Mouse (Mus musculus) heart, postnatal 0 days (tissue): Measurements from ENCODE around the gene Abca13. TPM values are rescaled to one million over a fixed set of nuclear protein-coding genes. Genes with fewer than 3 reads are reported as not detected.
"Not testable (repeated sequence)": the region's sequence is repeated elsewhere in the genome, so short reads cannot be mapped to it uniquely, and the experiment has no call there.

Experiments
- ATAC-seq: fragments of 200-750 bp; cut with Nextera tagmentation; 2 replicates; pipeline ENCODE4 v1.8.0; 2017; ENCODE audit warnings: low read depth, moderate number of reproducible peaks, moderate library complexity; ENCODE audit not compliant: insufficient read depth
- DNase-seq: peaks from one replicate; pipeline ENCODE4 v3.0.0-alpha.2; 2016; ENCODE audit warnings: low spot score
- H3K27ac ChIP-seq: fragments of 300-500 bp; sonication (generic); 2 replicates; pipeline ENCODE4 v1.5.1; 2014; ENCODE audit warnings: low read depth, mild to moderate bottlenecking
- H3K27me3 ChIP-seq: fragments of 300-500 bp; sonication (generic); 2 replicates; pipeline ENCODE4 v1.6.1; 2014; ENCODE audit warnings: low read length, mixed read lengths; ENCODE audit not compliant: control insufficient read depth, insufficient read depth
- H3K36me3 ChIP-seq: fragments of 300-500 bp; sonication (generic); replicated peaks from 2 replicates; pipeline ENCODE4 v1.6.1; 2014; ENCODE audit warnings: low read length, mixed read lengths; ENCODE audit not compliant: control insufficient read depth, insufficient read depth
- H3K4me1 ChIP-seq: fragments of 300-500 bp; sonication (generic); 2 replicates; pipeline ENCODE4 v1.6.1; 2014; ENCODE audit warnings: antibody characterized with exemption; ENCODE audit not compliant: control insufficient read depth, insufficient read depth
- H3K4me2 ChIP-seq: fragments of 300-500 bp; sonication (generic); 2 replicates; pipeline ENCODE4 v1.6.1; 2014; ENCODE audit warnings: low read depth, mild to moderate bottlenecking, low read length, moderate library complexity
- H3K4me3 ChIP-seq: fragments of 300-500 bp; sonication (generic); 2 replicates; pipeline ENCODE4 v1.5.1; 2014; ENCODE audit warnings: low read depth, low read length
- H3K9ac ChIP-seq: fragments of 300-500 bp; sonication (generic); replicated peaks from 2 replicates; pipeline ENCODE4 v1.6.1; 2014; ENCODE audit warnings: low read depth, low read length, mixed read lengths
- H3K9me3 ChIP-seq: fragments of 300-500 bp; sonication (generic); replicated peaks from 2 replicates; pipeline ENCODE4 v1.6.1; 2016; ENCODE audit warnings: low read length; ENCODE audit not compliant: control insufficient read depth
- CTCF ChIP-seq: IDR thresholded peaks from 2 replicates; pipeline ENCODE4 v1.5.1; 2016; ENCODE audit warnings: antibody characterized with exemption, control low read depth, low read depth
- EP300 ChIP-seq: IDR thresholded peaks from 2 replicates; pipeline ENCODE4 v1.6.1; 2016; ENCODE audit warnings: antibody characterized with exemption, low read depth
- WGBS: fragments of 180-500 bp; shearing (Covaris S2); extraction: QIAGEN DNeasy Blood & Tissue Kit; methylation state at CpG from one replicate; pipeline ENCODE4 v1.1.7; 2014; 5-methylcytosine and 5-hydroxymethylcytosine counted together
- polyA plus RNA-seq: library from polyadenylated mRNA; unstranded; fragments of >200 nt; fragmentation: Nextera tagmentation; extraction: Ambion mirVana; gene quantifications from 2 replicates; pipeline ENCODE4 v1.2.1, GENCODE M21; 2015
- total RNA-seq: library from RNA; depleted of rRNA; stranded (reverse); fragments of >200 nt; gene quantifications from 2 replicates; pipeline ENCODE4 v1.2.3, GENCODE M21; 2014; ENCODE audit warnings: low replicate concordance; rRNA removed

Gene Abca13
- under 0.01 and 0.04 TPM in 2 replicates for total RNA-seq
- under 0.01 TPM in 2 replicates for polyA plus RNA-seq

DNA sequence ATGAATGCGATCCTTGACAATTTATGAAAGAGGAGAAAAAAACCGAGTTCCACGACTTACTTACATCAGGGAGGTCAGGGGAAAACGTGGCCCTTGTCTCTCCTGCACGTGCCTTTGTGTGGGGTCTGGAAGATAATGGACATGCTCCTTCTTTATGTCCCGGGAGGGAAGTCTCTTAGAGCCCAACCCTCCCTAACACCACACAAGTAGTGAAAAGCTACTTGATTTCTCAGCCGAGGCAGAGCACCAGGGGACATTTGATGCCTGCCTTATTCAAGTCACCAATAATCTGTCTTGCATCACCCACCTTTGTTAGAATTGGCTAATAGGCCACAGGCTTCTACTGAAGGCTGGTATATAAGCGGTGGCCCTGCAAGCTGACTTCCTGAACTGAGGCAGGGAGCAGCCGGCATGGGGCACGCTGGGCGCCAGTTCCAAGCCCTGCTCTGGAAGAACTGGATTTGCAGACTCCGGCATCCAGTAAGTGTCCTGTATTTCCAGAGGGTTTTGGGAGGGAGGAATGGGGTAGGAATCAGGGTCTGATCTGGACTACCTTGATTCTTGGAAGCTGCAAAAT is at the start of gene Abca13:
Gene Abca13, plus strand, starts transcription at position 388 of the 577 bp plus-strand sequence.
- H3K27ac ChIP-seq, result no peak within 1 kb of the TSS
- no peaks in the 10 kb centered on the region for H3K36me3 ChIP-seq
- no peaks in the 10 kb centered on the region for H3K9me3 ChIP-seq
- 63% methylated on average over 12 of the region's 12 CpGs for WGBS
- TF ChIP-seq CTCF (no peak), EP300 (no peak)
- no peak for DNase-seq
- H3K4me2 ChIP-seq, result no peak within 1 kb of the TSS
- H3K9ac ChIP-seq, result no peak within 1 kb of the TSS
- no peak within 1 kb of the TSS for H3K4me3 ChIP-seq
- H3K4me1 ChIP-seq, result no peaks in the 10 kb centered on the region
- no peak for ATAC-seq
- H3K27me3 ChIP-seq, result no peaks in the 10 kb centered on the region

- Histone ChIP-seq H3K9me3 (0 out of 2 replicates have a peak, but pooled peaks cover 6% of the 10 kb centered on the region), H3K4me3 (no peak overlapping the region), H3K4me2 (no peak overlapping the region), H3K27me3 (no peaks in the 10 kb centered on the region), H3K9ac (no peak overlapping the region), H3K27ac (no peak overlapping the region), H3K4me1 (no peaks in the 10 kb centered on the region), H3K36me3 (no peaks in the 10 kb centered on the region)
- 86% methylated on average over 2 of the region's 2 CpGs for whole genome bisulfite sequencing
- DNase-seq, result no peak
- ATAC-seq, result no peak
- TF ChIP-seq CTCF, result no peak
- no peak for TF ChIP-seq EP300
Observed at GRCm38 (mm10) chr11:9145113-9145512, 46.6 kb upstream of the Abca13 start.

DNA sequence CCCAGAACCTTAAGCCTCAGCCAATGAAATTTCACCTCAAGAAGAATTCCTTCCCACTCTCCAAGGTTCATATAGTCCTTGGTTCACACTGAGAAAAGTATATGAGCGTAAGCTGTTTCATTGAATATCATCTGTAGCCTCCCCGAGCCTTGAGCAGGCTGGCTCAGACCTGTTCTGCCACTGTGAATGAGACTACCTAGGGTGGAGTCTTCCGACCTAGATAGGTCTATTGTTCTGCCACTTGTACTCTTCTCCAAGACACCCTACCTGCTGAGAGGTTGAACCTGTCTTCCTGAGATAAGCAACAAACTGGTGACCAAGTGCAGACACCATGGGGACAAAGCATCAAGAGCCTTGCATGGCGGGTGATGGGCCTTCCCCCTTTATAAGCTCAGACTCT is 45.6 kb upstream of the Abca13 start:
- Histone ChIP-seq H3K9ac (no peak overlapping the region), H3K27ac (no peak overlapping the region), H3K4me1 (no peaks in the 10 kb centered on the region), H3K4me3 (no peak overlapping the region), H3K36me3 (no peaks in the 10 kb centered on the region), H3K4me2 (no peak overlapping the region), H3K27me3 (no peaks in the 10 kb centered on the region), H3K9me3 (0 out of 2 replicates have a peak, but pooled peaks cover 6% of the 10 kb centered on the region)
- no peak for TF ChIP-seq CTCF
- no peak for TF ChIP-seq EP300
- WGBS, result 85% methylated on average over 4 of the region's 4 CpGs
- ATAC-seq (no peak), DNase-seq (no peak)

DNA sequence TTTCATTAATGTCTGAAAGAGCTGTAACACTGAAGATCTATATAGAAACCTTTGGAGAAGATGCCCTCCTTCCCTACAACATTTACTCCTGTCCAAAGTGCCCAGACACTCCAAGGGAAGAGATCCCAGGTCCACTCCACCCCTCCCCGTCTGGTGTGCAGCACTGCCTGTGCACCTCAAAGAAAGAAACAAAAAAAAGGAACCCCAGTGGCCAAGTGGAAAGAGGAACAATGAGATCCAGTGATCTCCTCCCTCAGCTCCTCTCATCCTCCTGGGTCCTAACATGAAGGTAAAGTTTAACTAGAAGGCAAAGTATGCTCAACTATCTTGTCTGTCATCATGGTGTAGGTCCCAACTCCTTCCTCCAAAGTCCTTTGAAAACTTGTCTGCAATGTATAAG is 45.1 kb upstream of the Abca13 start:
- TF ChIP-seq CTCF (no peak), EP300 (no peak)
- H3K27me3 ChIP-seq, result no peaks in the 10 kb centered on the region
- H3K4me1 ChIP-seq, result no peaks in the 10 kb centered on the region
- no peak overlapping the region for H3K27ac ChIP-seq
- no peak overlapping the region for H3K9ac ChIP-seq
- ATAC-seq (no peak), DNase-seq (no peak)
- no peak overlapping the region for H3K4me3 ChIP-seq
- 74% methylated on average over 1 of the region's 1 CpGs for WGBS
- no peak overlapping the region for H3K4me2 ChIP-seq
- no peaks in the 10 kb centered on the region for H3K36me3 ChIP-seq
- 0 out of 2 replicates have a peak, but pooled peaks cover 6% of the 10 kb centered on the region for H3K9me3 ChIP-seq

- no peak for TF ChIP-seq CTCF
- TF ChIP-seq EP300, result no peak
- ATAC-seq, result no peak
- WGBS, result 60% methylated on average over 2 of the region's 2 CpGs
- Histone ChIP-seq H3K36me3 (no peaks in the 10 kb centered on the region), H3K27me3 (no peaks in the 10 kb centered on the region), H3K4me2 (no peak overlapping the region), H3K9me3 (0 out of 2 replicates have a peak, but pooled peaks cover 6% of the 10 kb centered on the region), H3K9ac (no peak overlapping the region), H3K27ac (no peak overlapping the region), H3K4me1 (no peaks in the 10 kb centered on the region), H3K4me3 (no peak overlapping the region)
- DNase-seq, result no peak
Observed at GRCm38 (mm10) chr11:9148206-9148605, 43.5 kb upstream of the Abca13 start.

- not testable (repeated sequence) for H3K4me1 ChIP-seq, DNase-seq, H3K36me3 ChIP-seq, H3K9me3 ChIP-seq, H3K27me3 ChIP-seq, ATAC-seq, H3K27ac ChIP-seq, H3K4me3 ChIP-seq, H3K4me2 ChIP-seq, H3K9ac ChIP-seq
- WGBS, result 81% methylated on average over 25 of the region's 25 CpGs
Observed at GRCm38 (mm10) chr11:9150403-9150802, 41.3 kb upstream of the Abca13 start.
